Mouse (Mus musculus) spleen, adult 2 months (tissue): ENCODE data around the gene Mrps27. TPM values are rescaled to one million over a fixed set of nuclear protein-coding genes. Genes with fewer than 3 reads are reported as not detected.

Experiments used
- DNase-seq, 2 experiments: peaks; one replicate each; pipeline versions ENCODE4 v3.0.0 to v3.0.0-alpha.2; 2012 to 2021; ENCODE audit warnings: low spot score in 2 of 2, low read depth in 1 of 2
- H3K27ac ChIP-seq: fragments of 200-500 bp; 2 replicates; pipeline ENCODE4 v1.5.1; 2012; ENCODE audit warnings: low read length, inconsistent platforms; ENCODE audit not compliant: insufficient read depth
- H3K27me3 ChIP-seq: fragments of 200-500 bp; 2 replicates; pipeline ENCODE4 v1.6.1; 2012; ENCODE audit warnings: mild to moderate bottlenecking, moderate library complexity, low read length, inconsistent platforms; ENCODE audit not compliant: control insufficient read depth, insufficient read depth
- H3K36me3 ChIP-seq: fragments of 200-500 bp; 2 replicates; pipeline ENCODE4 v1.6.1; 2012; ENCODE audit warnings: mild to moderate bottlenecking, low read length, inconsistent platforms; ENCODE audit not compliant: control insufficient read depth, insufficient read depth
- H3K4me1 ChIP-seq: fragments of 200-500 bp; 2 replicates; pipeline ENCODE4 v1.6.1; 2011; ENCODE audit warnings: inconsistent platforms; ENCODE audit not compliant: control insufficient read depth, insufficient read depth, insufficient read length
- H3K4me3 ChIP-seq: fragments of 200-500 bp; 2 replicates; pipeline ENCODE4 v1.5.1; 2011; ENCODE audit warnings: mild to moderate bottlenecking, inconsistent platforms; ENCODE audit not compliant: insufficient read depth, insufficient read length; ENCODE audit errors: extremely low read depth
- CTCF ChIP-seq: fragments of 200-500 bp; IDR thresholded peaks from 2 replicates; pipeline ENCODE4 v1.5.1; 2011; ENCODE audit warnings: mild to moderate bottlenecking, inconsistent platforms; ENCODE audit not compliant: insufficient read depth, insufficient read length, insufficient replicate concordance; ENCODE audit errors: extremely low read depth
- POLR2A ChIP-seq: fragments of 200-500 bp; IDR thresholded peaks from 2 replicates; pipeline ENCODE4 v1.6.1; 2011; ENCODE audit warnings: low read depth, low read length, inconsistent platforms
- WGBS: fragments of 180-500 bp; shearing (Covaris S2); methylation state at CpG from one replicate; pipeline ENCODE4 v1.1.7; 2018; 5-methylcytosine and 5-hydroxymethylcytosine counted together
- polyA plus RNA-seq: library from polyadenylated mRNA; depleted of rRNA; stranded (reverse); fragments of >200 nt; gene quantifications from 2 replicates; pipeline ENCODE4 v1.2.3, GENCODE M21; 2012

Mrps27 gene
- polyA plus RNA-seq, 1 experiment, result 6.7 TPM

GRCm38 (mm10) chr13:99433068-99434008 lies 88.8 kb downstream of the Mrps27 start:
- no peak for TF ChIP-seq CTCF
- TF ChIP-seq POLR2A, result no peak
- Histone ChIP-seq H3K27ac (no peak overlapping the region), H3K27me3 (no peaks in the 10 kb centered on the region), H3K4me3 (no peak overlapping the region; the same call in 1 of the 2 replicates), H3K36me3 (no peaks in the 10 kb centered on the region), H3K4me1 (no peaks in the 10 kb centered on the region)
- 87% methylated on average over 29 of the region's 29 CpGs for WGBS
- DNase-seq, result no peak

GRCm38 (mm10) chr13:99434494-99434893 lies 89.9 kb downstream of the Mrps27 start:
- H3K27me3 ChIP-seq, result no peaks in the 10 kb centered on the region
- WGBS, result 88% methylated on average over 9 of the region's 9 CpGs
- no peaks in the 10 kb centered on the region for H3K36me3 ChIP-seq
- no peak overlapping the region for H3K27ac ChIP-seq
- TF ChIP-seq CTCF, result no peak
- no peak for TF ChIP-seq POLR2A
- no peak for DNase-seq
- H3K4me1 ChIP-seq, result no peaks in the 10 kb centered on the region
- no peak overlapping the region for H3K4me3 ChIP-seq

- TF ChIP-seq POLR2A (no peak), CTCF (no peak)
Measured at GRCm38 (mm10) chr13:99437051-99437450, 92.5 kb downstream of the Mrps27 start.

GRCm38 (mm10) chr13:99439357-99439756 lies 94.8 kb downstream of the Mrps27 start:
- no peaks in the 10 kb centered on the region for H3K27me3 ChIP-seq
- WGBS, result 89% methylated on average over 5 of the region's 5 CpGs
- no peak for TF ChIP-seq CTCF
- TF ChIP-seq POLR2A, result no peak
- H3K4me1 ChIP-seq, result no peaks in the 10 kb centered on the region
- no peak overlapping the region for H3K4me3 ChIP-seq
- no peaks in the 10 kb centered on the region for H3K36me3 ChIP-seq
- no peak overlapping the region for H3K27ac ChIP-seq
- no peak for DNase-seq

More at GRCm38 (mm10) chr13:99437051-99437450, 92.5 kb downstream of the Mrps27 start:
- Histone ChIP-seq H3K27me3 (no peaks in the 10 kb centered on the region), H3K36me3 (no peaks in the 10 kb centered on the region), H3K4me1 (no peaks in the 10 kb centered on the region), H3K27ac (no peak overlapping the region), H3K4me3 (no peak overlapping the region)
- no peak for DNase-seq

GRCm38 (mm10) chr13:99440228-99440627 lies 95.6 kb downstream of the Mrps27 start:
- no peak for TF ChIP-seq POLR2A
- TF ChIP-seq CTCF, result no peak
- Histone ChIP-seq H3K4me3 (no peak overlapping the region), H3K4me1 (no peaks in the 10 kb centered on the region), H3K36me3 (no peaks in the 10 kb centered on the region), H3K27me3 (no peaks in the 10 kb centered on the region), H3K27ac (no peak overlapping the region)
- 86% methylated on average over 2 of the region's 2 CpGs for WGBS
- DNase-seq, result no peak

- Histone ChIP-seq H3K4me1 (no peaks in the 10 kb centered on the region), H3K27me3 (no peaks in the 10 kb centered on the region), H3K36me3 (no peaks in the 10 kb centered on the region), H3K4me3 (no peak overlapping the region), H3K27ac (no peak overlapping the region)
- 89% methylated on average over 18 of the region's 18 CpGs for WGBS
- TF ChIP-seq POLR2A (no peak), CTCF (no peak)
- no peak for DNase-seq
Measured at GRCm38 (mm10) chr13:99441700-99442433, 97.3 kb downstream of the Mrps27 start.
